Mouse (Mus musculus) spleen, postnatal 14 days (tissue): ENCODE measurements around the gene Gm6309.
"Not testable (repeated sequence)": the region's sequence is repeated elsewhere in the genome, so short reads cannot be mapped to it uniquely, and the experiment has no call there.

Source experiments
- DNase-seq, 2 experiments: peaks; one replicate each; pipeline ENCODE4 v3.0.0; 2021 to 2022; ENCODE audit warnings: low spot score in 2 of 2

The Gm6309 gene

DNA sequence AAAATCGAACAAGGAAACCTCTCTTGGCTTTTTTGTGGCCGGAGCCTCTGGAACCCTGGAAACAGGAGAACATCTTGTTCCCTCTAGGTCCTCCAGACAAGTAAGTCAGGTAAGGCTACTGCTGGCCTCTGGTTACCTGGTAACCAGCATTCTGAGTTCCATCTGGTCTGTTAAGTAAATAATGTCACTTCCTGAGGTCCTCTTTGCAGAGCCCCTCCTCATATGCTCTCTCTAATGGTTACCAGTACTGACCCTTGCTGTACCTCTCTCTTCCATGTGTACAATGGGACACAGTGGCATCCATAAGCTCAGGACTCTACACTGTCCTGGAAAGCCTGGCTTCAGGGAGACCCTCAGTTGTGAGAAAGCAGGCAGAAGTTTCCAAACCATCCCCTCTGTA lies at the start of gene Gm6309:
Gene Gm6309 (minus strand): TSS at position 101 of the 400 bp plus-strand sequence.
- DNase-seq: not testable (repeated sequence)

DNA sequence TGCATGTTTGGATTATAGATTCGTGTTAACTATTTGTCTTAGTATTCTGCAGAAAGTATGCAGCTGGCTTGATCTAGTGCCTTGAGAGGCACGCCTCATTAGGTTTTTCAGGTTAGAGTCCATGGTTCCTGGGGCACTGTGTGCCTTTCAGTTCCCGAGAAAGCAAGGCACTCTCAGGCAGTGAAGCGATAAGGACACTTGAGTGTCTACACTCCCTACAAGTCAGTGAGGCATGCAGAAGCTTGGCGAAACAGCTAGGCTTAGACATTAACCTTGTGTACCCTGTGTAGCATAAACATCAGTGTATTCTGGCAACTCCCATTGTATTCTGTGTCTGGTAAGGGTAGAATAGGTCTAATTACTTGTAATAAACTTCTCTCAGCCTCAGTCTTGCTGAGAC lies 35.0 kb upstream of the Gm6309 start:
- no peak for DNase-seq

DNA sequence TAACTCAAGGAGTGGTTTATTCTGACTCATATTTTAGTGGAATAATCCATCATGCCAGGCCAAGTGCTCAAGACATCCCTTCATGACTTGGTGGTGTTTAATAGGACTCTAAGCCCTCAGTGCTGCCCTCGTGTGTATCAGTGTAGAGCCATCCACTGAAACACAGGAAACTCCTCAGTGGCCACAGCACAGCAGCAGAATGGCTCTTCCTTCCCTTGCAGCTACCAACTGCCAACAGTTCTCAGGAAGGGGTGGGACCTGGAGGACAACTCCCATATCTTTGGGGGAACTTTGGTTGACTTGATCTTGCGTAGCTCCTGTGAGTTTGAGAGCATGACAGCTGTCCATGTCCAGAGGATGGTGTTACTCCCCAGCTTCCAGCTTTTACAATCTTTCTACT lies 33.4 kb upstream of the Gm6309 start:
- DNase-seq: no peak

DNA sequence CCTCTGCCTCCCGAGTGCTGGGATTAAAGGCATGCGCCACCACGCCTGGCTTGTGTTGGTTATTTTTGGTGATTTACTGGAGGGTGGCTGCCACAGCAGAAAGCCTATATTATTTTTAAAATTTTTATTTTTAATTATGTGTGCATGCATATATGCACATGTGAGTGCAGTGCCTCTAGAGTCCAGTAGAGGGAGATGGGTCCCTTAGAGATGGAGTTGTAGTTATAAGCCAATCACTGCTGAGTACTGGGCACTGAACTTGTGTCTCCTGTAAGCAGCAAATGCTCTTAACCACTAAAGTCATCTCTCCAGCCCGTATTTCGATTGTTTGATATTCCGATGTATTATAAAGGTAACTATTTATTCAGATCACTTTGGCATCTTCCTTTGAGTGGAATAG lies 30.1 kb upstream of the Gm6309 start:
- no peak for DNase-seq

DNA sequence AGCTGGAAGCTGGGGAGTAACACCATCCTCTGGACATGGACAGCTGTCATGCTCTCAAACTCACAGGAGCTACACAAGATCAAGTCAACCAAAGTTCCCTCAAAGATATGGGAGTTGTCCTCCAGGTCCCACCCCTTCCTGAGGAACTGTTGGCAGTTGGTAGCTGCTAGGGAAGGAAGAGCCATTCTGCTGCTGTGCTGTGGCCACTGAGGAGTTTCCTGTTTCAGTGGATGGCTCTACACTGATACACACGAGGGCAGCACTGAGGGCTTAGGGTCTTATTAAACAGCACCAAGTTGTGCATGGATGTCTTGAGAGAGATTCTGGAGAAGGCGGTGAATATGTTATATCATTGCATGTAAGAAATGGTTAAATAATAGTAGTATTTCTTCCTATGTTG lies 29.0 kb upstream of the Gm6309 start:
- no peak for DNase-seq

DNA sequence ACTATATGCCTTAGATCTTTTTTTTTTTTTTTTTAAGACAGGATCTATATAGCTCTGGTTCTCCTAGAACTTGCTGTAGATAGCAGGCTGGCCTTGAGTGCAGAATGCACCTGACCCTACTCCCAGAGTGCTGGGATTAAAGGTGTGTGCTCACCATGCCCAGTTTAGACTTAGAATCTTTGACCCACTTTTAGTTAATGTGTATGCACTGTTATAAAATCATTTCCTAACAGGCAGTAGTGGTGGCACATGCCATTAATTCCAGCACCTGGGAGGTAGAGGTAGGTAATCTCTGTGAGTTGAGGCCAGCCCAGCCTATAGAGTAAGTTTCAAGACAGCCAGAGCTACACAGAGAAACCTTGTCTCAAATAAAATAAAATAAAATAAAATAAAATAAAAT lies 28.6 kb upstream of the Gm6309 start:
- DNase-seq: no peak

DNA sequence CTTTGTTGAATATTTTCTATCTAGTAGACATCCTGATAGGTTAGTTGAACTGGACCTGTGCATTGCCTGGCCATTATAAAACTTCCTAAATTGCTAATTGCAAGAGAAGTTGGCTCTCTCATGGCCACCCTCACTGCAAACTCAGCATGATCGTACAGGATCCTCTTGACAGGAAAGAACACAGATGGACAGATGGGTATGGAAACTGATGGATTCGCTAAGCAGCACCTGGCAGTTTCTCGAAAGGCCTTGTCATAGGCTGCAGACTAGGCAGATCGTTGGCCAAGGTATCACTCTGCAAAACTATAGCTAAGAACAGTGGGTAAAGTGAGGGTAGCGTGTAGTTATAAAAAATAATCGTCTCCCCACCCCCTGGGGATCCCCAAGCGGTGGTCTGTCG lies 22.8 kb upstream of the Gm6309 start:
- DNase-seq: no peak

DNA sequence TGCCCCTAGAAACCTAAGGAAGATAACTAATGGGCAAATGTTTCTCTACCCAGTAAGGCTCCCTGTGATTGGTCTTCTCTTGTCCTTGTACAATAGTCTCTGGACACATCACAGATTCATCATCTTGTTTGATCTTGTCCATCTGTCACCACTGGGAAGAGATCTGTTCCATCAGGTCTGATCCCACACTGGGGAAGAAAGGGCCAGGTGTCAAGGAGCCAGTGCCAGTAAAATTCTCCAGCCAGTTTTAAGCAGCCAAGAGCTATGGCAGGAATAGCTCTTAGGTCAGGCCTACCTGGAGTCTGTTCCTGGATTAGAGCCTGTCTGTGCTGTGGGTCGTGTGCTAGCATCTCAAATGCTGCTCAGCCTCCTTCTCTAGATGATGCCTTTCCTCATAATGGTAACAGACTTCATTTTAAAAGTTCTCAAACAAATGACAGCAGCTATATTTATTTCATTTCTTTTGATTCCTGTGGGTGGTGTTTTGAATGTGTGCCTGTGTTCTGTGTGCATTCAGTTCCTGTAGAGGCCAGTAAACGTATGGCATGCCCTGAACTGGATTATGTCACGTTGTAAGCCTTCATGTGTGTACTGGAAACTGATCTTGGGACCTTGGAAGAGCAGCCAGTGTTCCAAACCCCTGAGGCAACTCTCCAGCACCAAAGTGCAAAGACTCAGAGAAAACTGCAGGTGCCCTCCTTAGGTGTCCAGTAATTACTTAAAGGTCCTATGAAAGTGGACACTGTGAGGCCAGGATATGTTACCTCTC lies 20.2 kb upstream of the Gm6309 start:
- no peak for DNase-seq

DNA sequence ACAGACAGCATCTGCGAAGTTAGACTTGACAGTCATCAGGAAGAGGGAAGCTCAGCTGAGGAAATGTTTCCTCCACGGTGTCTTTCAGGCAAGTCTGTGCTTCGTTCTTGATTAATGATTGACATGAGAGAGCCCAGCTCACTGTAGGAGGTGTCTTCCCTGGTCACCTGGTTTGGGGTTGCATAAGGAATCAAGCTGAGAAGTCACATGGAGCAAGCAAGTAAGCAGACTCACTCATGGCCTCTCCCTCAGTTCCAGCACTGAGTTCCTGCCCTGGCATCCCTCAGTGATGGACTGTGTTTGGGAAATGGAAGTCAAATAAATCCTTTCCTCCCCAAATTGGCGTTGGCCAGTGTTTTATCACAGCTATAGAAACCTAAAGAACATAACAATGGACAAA lies 19.6 kb upstream of the Gm6309 start:
- DNase-seq: no peak

DNA sequence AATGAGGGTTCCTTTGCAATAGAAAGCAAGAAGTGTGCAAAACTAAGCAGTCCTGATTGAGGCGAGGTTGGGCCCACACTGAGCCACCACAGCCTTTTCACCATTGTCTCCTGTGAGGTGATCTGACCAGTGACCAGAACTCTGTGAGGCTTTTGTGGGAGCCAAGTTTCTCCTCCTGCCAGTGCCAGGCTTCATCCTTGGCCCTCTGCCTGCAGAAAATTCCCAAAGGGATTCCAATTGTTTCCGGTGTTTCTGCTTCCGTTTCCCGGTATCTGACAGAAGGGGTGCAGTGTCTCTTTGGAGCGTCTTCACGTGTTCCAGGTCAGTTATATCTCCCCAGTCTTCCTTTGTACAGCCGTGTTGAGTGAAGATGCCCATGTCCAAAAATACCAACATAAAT lies 18.2 kb upstream of the Gm6309 start:
- no peak for DNase-seq

DNA sequence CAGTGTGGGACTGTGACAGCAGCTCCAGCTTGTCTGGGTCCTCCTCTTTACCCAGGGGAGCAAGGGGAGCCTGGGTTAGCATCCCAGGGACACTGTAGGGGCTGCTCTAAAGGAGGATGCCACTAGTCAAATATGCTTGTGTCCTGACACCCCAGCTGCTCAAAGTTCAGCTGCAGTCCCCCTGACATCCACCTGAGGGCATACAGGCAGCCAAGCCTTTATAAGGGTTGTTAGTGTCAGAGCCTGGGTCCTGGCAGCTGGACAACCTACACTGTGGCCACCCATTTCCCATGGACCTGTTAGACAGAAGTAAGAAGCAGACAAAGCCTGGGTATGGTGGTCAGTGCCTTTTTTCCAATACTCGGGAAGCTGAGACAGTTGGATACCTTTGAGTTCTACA lies 17.6 kb upstream of the Gm6309 start:
- DNase-seq: no peak

DNA sequence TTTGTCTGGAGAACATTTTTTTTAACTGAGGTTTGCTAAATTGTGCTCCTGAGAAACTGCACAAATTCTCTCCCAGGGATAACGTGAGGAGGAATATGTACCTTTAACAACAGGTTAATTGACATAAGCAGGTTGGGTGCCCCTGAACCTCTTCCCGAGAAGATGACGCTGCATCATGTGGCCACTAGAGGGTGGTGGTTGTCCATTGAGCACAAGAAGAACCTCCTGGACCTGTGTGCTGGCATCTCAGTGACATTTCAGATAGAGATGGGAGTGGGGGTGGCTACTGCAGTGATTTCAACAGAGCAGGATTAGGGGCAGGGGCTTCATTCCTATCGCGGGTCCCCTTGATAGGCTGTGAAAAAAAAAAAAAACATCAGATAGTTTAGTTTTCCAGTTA lies 16.9 kb upstream of the Gm6309 start:
- peak; percentile 17 to 47 for DNase-seq

DNA sequence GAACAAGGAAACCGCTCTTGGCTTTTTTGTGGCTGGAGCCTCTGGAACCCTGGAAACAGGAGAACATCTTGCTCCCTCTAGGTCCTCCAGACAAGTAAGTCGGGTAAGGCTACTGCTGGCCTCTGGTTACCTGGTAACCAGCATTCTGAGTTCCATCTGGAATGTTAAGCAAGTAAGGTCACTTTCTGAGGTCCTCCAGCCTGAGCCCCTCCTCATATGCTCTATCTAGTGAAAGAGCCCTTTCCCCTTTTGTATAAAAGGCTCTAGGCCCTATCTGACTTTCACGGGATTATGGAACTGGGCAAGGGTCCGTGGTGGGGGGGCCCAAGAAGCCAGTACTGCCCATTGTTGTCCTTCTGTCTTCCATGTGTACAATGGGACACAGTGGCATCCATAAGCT lies 14.7 kb upstream of the Gm6309 start, which contains the start of gene 1700001J03Rik:
Gene 1700001J03Rik (minus strand): TSS at position 101 of the 400 bp plus-strand sequence.
- DNase-seq: not testable (repeated sequence)

DNA sequence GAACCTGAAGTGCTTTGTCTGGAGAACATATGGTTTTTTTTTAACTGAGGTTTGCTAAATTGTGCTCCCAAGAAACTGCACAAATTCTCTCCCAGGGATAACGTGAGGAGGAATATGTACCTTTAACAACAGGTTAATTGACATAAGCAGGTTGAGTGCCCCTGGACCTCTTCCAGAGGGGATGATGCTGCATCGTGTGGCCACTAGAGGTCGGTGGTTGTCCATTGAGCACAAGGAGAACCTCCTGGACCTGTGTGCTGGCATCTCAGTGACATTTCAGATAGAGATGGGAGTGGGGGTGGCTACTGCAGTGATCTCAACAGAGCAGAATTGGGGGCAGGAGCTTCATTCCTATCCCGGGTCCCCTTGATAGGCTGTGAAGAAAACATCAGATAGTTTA lies 2.2 kb upstream of the Gm6309 start:
- DNase-seq: not testable (repeated sequence)

DNA sequence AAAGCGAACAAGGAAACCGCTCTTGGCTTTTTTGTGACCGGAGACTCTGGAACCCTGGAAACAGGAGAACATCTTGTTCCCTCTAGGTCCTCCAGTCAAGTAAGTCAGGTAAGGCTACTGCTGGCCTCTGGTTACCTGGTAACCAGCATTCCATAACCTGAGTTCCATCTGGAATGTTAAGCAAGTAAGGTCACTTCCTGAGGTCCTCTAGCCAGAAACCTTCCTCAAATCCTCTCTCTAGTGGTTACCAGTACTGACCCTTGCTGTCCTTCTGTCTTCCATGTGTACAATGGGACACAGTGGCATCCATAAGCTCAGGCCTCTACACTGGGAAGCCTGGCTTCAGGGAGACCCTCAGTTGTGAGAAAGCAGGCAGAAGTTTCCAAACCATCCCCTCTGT lies 10.1 kb downstream of the Gm6309 start, which contains the start of gene Gm5565:
Gene Gm5565 (minus strand): TSS at position 101 of the 400 bp plus-strand sequence.
- not testable (repeated sequence) for DNase-seq

DNA sequence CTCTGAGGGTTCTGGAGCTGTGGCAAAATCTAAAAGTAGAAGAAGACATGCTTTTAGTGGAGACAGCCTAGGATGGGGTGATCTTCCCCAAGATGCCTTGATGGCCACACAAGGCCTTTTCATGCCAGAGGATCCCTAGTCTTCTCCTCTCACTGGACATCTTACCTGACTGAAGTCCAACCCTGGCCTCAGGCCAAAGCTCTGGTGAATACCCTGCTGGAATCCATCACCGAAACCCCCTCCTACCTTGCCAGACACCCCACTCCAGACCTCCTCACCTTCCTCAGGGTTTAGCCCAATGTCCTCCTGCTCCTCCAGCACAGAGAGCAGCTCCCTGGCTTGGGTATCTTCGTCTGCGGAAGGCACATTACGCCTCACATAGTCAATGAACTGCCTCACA lies 12.2 kb downstream of the Gm6309 start:
- not testable (repeated sequence) for DNase-seq

DNA sequence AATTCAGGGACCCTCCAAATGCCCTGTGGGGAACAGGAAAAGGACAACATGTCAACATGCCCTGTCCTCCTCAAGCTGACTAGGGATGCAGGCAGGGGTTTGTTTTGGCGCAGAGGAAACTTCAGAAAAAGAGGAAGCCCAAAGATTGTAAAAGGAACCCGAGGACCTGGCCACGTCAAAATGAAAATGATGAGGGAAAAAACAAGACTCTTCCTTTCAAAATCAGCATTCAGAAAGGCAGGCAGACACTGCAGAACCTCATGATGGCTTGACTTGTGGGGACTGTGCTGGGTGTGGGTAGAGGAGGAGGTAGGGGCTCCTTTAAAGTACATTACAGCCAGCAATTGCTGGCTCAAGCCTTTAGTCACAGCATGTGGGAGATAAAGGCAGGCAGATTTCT lies 20.1 kb downstream of the Gm6309 start:
- no peak for DNase-seq

DNA sequence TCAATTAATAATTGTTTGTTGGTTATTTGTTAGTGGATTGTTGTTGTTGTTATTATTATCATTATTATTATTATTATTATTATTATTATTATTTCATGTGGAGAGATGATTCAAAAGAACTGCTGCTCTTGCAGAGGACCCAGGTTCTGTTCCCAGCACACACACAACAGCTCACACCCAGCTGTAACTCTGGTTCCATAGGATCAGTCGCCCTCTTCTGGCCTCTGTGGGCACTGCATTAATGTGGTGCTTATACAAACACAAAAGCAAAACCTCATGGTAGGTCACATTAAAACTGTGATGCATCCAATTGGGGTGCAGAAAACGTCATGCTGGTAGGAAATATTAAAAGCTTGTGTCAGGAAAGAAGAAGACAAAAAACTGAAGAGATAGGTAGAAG lies 22.6 kb downstream of the Gm6309 start:
- no peak for DNase-seq
